Mouse (Mus musculus) layer of hippocampus, adult 11-12 months (tissue): ENCODE data around the gene Slc25a45.

Experiments used
- DNase-seq: peaks from one replicate; pipeline ENCODE4 v3.0.0; 2022; ENCODE audit warnings: low spot score

Gene Slc25a45

GRCm38 (mm10) chr19:5877618-5878361 is at the start of gene Slc25a45:
TSS of gene Slc25a45 (plus strand) at chr19:5877808.
- DNase-seq, result peak; percentile 79

- DNase-seq, result no peak
Measured at GRCm38 (mm10) chr19:5828155-5828554, 49.5 kb upstream of the Slc25a45 start.

GRCm38 (mm10) chr19:5828905-5829304 is 48.7 kb upstream of the Slc25a45 start:
- DNase-seq, result no peak

GRCm38 (mm10) chr19:5829958-5830615 is 47.5 kb upstream of the Slc25a45 start:
- DNase-seq, result no peak

GRCm38 (mm10) chr19:5830776-5831175 is 46.8 kb upstream of the Slc25a45 start:
- no peak for DNase-seq

- DNase-seq, result no peak
Measured at GRCm38 (mm10) chr19:5831224-5831957, 46.2 kb upstream of the Slc25a45 start.

GRCm38 (mm10) chr19:5831958-5832320 is 45.7 kb upstream of the Slc25a45 start:
- no peak for DNase-seq

GRCm38 (mm10) chr19:5832326-5832725 is 45.3 kb upstream of the Slc25a45 start:
- no peak for DNase-seq

GRCm38 (mm10) chr19:5833287-5834100 is 44.1 kb upstream of the Slc25a45 start:
- DNase-seq, result no peak

GRCm38 (mm10) chr19:5834260-5834925 is 43.2 kb upstream of the Slc25a45 start:
- DNase-seq, result no peak

GRCm38 (mm10) chr19:5835054-5835921 is 42.3 kb upstream of the Slc25a45 start:
- no peak for DNase-seq

GRCm38 (mm10) chr19:5835922-5836430 is 41.6 kb upstream of the Slc25a45 start:
- no peak for DNase-seq

GRCm38 (mm10) chr19:5836941-5837572 is 40.6 kb upstream of the Slc25a45 start:
- no peak for DNase-seq

GRCm38 (mm10) chr19:5837606-5838005 is 40.0 kb upstream of the Slc25a45 start:
- no peak for DNase-seq

- no peak for DNase-seq
Measured at GRCm38 (mm10) chr19:5838136-5838891, 39.3 kb upstream of the Slc25a45 start.

GRCm38 (mm10) chr19:5838892-5839165 is 38.8 kb upstream of the Slc25a45 start:
- DNase-seq, result no peak

- DNase-seq, result no peak
Measured at GRCm38 (mm10) chr19:5839317-5840085, 38.1 kb upstream of the Slc25a45 start.

GRCm38 (mm10) chr19:5840086-5840889 is 37.3 kb upstream of the Slc25a45 start:
- no peak for DNase-seq
